8 mouse cellular contexts compared by ENCODE assay signal in genomic region chr15:27583042-27583441, GRCm38 (mm10). TPM values are rescaled to one million over a fixed set of nuclear protein-coding genes. Genes with fewer than 3 reads are reported as not detected.
DNase-seq lines count a peak whose midpoint lies in the region; ATAC-seq and TF ChIP-seq lines count a peak whose summit lies in the region.

No protein-coding gene starts in this region.

- H3K9ac ChIP-seq in kidney, embryonic 15.5 days, result no peak overlapping the region

- H3K27me3 ChIP-seq in kidney, embryonic 15.5 days, result no peaks in the 10 kb centered on the region

- no peak overlapping the region for H3K4me3 ChIP-seq in kidney, embryonic 15.5 days (replicated peaks)
- no peak overlapping the region for H3K4me3 ChIP-seq in gastrocnemius, adult 2 months
- no peak overlapping the region for H3K4me3 ChIP-seq in layer of hippocampus, adult 2 months

- WGBS in kidney, embryonic 15.5 days, result 78% methylated on average over 4 of the region's 4 CpGs

- no peak for TF ChIP-seq POLR2A in brain, embryonic 14.5 days (IDR thresholded peaks at IDR 0.05; ENCODE audit: borderline replicate concordance, extremely low read depth, insufficient read depth, insufficient read length, poor library complexity, severe bottlenecking)

- no peaks in the 10 kb centered on the region for H3K4me1 ChIP-seq in kidney, embryonic 15.5 days

- intact Hi-C loops in gastrocnemius, adult 2 months (cut with DNase I), result loop anchor here (1.0 to 2.0 kb wide), 2 partner anchors 116 to 257 kb away; partner anchors contain the start of gene Ank

- H3K4me2 ChIP-seq in kidney, embryonic 15.5 days, result no peak overlapping the region

- peak; percentile 28 for DNase-seq in kidney, adult 18-20 months
- DNase-seq in ES-CJ7 (ENCODE audit: low read depth, low spot score), result peak; percentile 48
- DNase-seq in brain, embryonic 14.5 days (ENCODE audit: low read depth), result peak; percentile 68
- DNase-seq in gastrocnemius, adult 2 months, result peak; percentile 81
- DNase-seq in layer of hippocampus, adult 2 months (ENCODE audit: low spot score in 2 of 2), result peak; percentile 70 to 73
- DNase-seq in mesoderm, embryonic 11.5 days (ENCODE audit: low read depth, low spot score), result peak; percentile 46

- TF ChIP-seq CTCF in brain, embryonic 14.5 days (IDR thresholded peaks at IDR 0.05; ENCODE audit: borderline replicate concordance, extremely low read depth, insufficient read depth, insufficient read length), result peak; percentile 57
- TF ChIP-seq CTCF in gastrocnemius, adult 2 months (IDR thresholded peaks at IDR 0.05), result peak; percentile 89
- TF ChIP-seq CTCF in layer of hippocampus, adult 2 months (conservative IDR thresholded peaks at IDR 0.05), result peak; percentile 81

- peaks cover 18% of the 10 kb centered on the region for H3K36me3 ChIP-seq in kidney, embryonic 15.5 days

- H3K27ac ChIP-seq in kidney, embryonic 15.5 days, result no peak overlapping the region
- peak overlapping the region; percentile 21; the same call in 1 of the 2 replicates for H3K27ac ChIP-seq in gastrocnemius, adult 2 months
- H3K27ac ChIP-seq in layer of hippocampus, adult 2 months, result peak overlapping the region; percentile 86

- H3K9me3 ChIP-seq in kidney, embryonic 15.5 days (replicated peaks), result no peaks in the 10 kb centered on the region

- no peak for ATAC-seq in kidney, embryonic 15.5 days (replicated peaks; ENCODE audit: low FRiP score)
- no peak for ATAC-seq in activated CD4-positive, CD25-positive, alpha-beta regulatory T cell, adult 4 months

RNA-seq across cellular contexts. Expression of gene Otulin, which starts 47.5 kb away (rescaled TPM):
- polyA plus RNA-seq in kidney, embryonic 15.5 days (2015; fragmentation: Nextera tagmentation; extraction: Ambion mirVana), result 29.0 and 32.2 TPM in 2 replicates
- 23.7 and 24.2 TPM in 2 replicates for polyA plus RNA-seq in brain, embryonic 14.5 days (2012; rRNA removed)
- 10 to 100 TPM; 16.2 to 20.7 TPM for total RNA-seq in gastrocnemius, adult 2 months (2021)
- total RNA-seq in layer of hippocampus, adult 2 months (2021), result 10 to 100 TPM; 19.4 to 23.1 TPM
- 10 to 100 TPM; 12.7 to 15.2 TPM for polyA plus RNA-seq in activated CD4-positive, CD25-positive, alpha-beta regulatory T cell, adult 4 months (2017; shearing (Covaris generic))

Comparison
In these comparisons a context has a peak if more than half of its experiments do, and no peak if none do; other contexts are left out.
1. DNase-seq: peak in every context shown above with its lines; median percentile 81 in gastrocnemius, adult 2 months; 72 in layer of hippocampus, adult 2 months; 68 in brain, embryonic 14.5 days; 48 in ES-CJ7; 46 in mesoderm, embryonic 11.5 days; 28 in kidney, adult 18-20 months.